In the genomic region with DNA sequence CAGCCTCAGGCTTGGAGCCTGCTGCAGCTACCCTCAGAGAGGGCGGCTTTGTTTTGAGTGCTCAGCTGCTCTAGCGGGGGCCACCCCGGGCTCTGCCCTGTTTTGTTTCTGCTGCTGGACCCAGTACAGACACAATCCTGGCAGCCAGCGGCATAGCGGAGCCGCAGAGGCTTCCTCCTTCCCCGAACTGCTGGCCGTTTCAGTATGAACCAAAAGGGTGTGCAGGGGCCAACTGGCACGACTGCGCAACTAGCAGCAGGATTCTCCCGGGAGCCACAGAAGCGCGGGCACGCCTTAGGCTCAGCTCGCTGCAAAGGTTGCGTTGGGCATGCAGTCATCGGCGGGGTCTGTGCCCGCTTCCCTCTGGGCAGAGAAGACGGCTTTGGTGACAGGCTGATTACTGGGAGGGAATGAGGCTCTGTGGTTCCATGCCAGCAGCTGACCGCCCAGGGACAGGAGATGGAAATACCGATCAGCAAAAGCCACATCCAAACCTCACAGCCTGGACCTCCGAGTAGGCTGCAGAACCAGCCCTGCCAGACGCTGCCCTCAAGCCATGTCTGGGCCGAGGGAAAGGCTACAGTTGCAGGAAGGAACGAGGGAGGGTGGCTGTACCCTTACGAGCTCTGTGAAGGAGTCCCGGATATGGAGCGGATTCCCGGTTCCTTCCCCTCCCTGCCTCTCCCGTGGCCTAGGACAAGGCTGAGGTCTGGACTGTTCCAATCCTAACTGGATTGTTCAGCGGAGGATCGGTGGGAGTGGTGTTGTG, we compare ENCODE assay signal across 9 mouse cellular contexts. TPM values are rescaled to one million over a fixed set of nuclear protein-coding genes. Genes with fewer than 3 reads are reported as not detected.
A peak's percentile ranks its signal among the peaks of the same experiment; 100 is the strongest.
DNase-seq lines count a peak whose midpoint lies in the region; ATAC-seq and TF ChIP-seq lines count a peak whose summit lies in the region.
"Had no signal": no experiment of that assay in that cellular context is flagged by ENCODE, and none has a peak within 500 bp of the region (broad histone marks: within the 10 kb centered on the region; RNA-seq: fewer than 3 reads in every experiment).

No protein-coding gene starts in this region.

- peak overlapping the region; percentile 66; the same call in 1 of the 2 replicates for H3K27ac ChIP-seq in forebrain, embryonic 10.5 days
- peak overlapping the region; percentile 8 for H3K27ac ChIP-seq in heart, postnatal 0 days (ENCODE audit: low read depth)
- no peak overlapping the region for H3K27ac ChIP-seq in midbrain, embryonic 13.5 days

- peak overlapping the region; percentile 55 for H3K4me2 ChIP-seq in heart, postnatal 0 days (ENCODE audit: low read depth, low read length)
- H3K4me2 ChIP-seq in midbrain, embryonic 13.5 days (replicated peaks), result 0 out of 2 replicates have a peak overlapping the region, but pooled peaks have one; percentile 1

- no peak for TF ChIP-seq CTCF in heart, postnatal 0 days (IDR thresholded peaks at IDR 0.05; ENCODE audit: low read depth)

- H3K9me3 ChIP-seq in forebrain, embryonic 10.5 days, result no peaks in the 10 kb centered on the region
- no peaks in the 10 kb centered on the region for H3K9me3 ChIP-seq in heart, postnatal 0 days (replicated peaks; ENCODE audit: control insufficient read depth, low read length)
- H3K9me3 ChIP-seq in midbrain, embryonic 13.5 days, result no peaks in the 10 kb centered on the region
- H3K9me3 ChIP-seq: megakaryocyte, embryonic 14.5 days had no signal

- 83% methylated on average over 33 of the region's 33 CpGs for WGBS in forebrain, embryonic 10.5 days
- 63% methylated on average over 33 of the region's 33 CpGs for WGBS in heart, postnatal 0 days
- 79% methylated on average over 33 of the region's 33 CpGs for WGBS in midbrain, embryonic 13.5 days

- DNase-seq in ZHBTc4 (ENCODE audit: low read depth, low spot score), result peak; percentile 77
- DNase-seq in adrenal gland, postnatal 36 days, result peak; percentile 45 to 69
- no peak for DNase-seq in forebrain, embryonic 10.5 days (ENCODE audit: extremely low spot score, low spot score)
- peak; percentile 30 for DNase-seq in heart, postnatal 0 days (ENCODE audit: low spot score)
- peak; percentile 7 to 21 for DNase-seq in left cerebral cortex, adult 8-10 months (ENCODE audit: low spot score in 2 of 2)
- DNase-seq in spleen, postnatal 14 days (ENCODE audit: low spot score in 2 of 2), result no peak
- DNase-seq in spleen, postnatal 4 days (ENCODE audit: low spot score in 2 of 2), result no peak

- H3K4me3 ChIP-seq in forebrain, embryonic 10.5 days, result no peak overlapping the region
- peak overlapping the region; percentile 22 for H3K4me3 ChIP-seq in heart, postnatal 0 days (ENCODE audit: low read depth, low read length)
- H3K4me3 ChIP-seq in midbrain, embryonic 13.5 days (replicated peaks), result no peak overlapping the region
- H3K4me3 ChIP-seq: megakaryocyte, embryonic 14.5 days had no signal

- peak; percentile 41; the same call in 1 of the 2 replicates for ATAC-seq in heart, postnatal 0 days (ENCODE audit: insufficient read depth, low read depth)
- peak; percentile 51; the same call in 1 of the 2 replicates for ATAC-seq in midbrain, embryonic 13.5 days

- TF ChIP-seq EP300 in heart, postnatal 0 days (IDR thresholded peaks at IDR 0.05; ENCODE audit: low read depth), result no peak

- no peak overlapping the region for H3K9ac ChIP-seq in heart, postnatal 0 days (replicated peaks; ENCODE audit: low read depth, low read length)
- H3K9ac ChIP-seq in midbrain, embryonic 13.5 days (replicated peaks), result no peak overlapping the region

- H3K36me3 ChIP-seq in forebrain, embryonic 10.5 days (replicated peaks), result peaks cover 92% of the 10 kb centered on the region
- no peaks in the 10 kb centered on the region for H3K36me3 ChIP-seq in heart, postnatal 0 days (replicated peaks; ENCODE audit: control insufficient read depth, insufficient read depth, low read length)
- no peaks in the 10 kb centered on the region for H3K36me3 ChIP-seq in midbrain, embryonic 13.5 days

- no peaks in the 10 kb centered on the region for H3K27me3 ChIP-seq in forebrain, embryonic 10.5 days (ENCODE audit: poor library complexity, severe bottlenecking)
- no peaks in the 10 kb centered on the region for H3K27me3 ChIP-seq in heart, postnatal 0 days (ENCODE audit: control insufficient read depth, insufficient read depth, low read length)
- H3K27me3 ChIP-seq in midbrain, embryonic 13.5 days, result no peaks in the 10 kb centered on the region
- H3K27me3 ChIP-seq: megakaryocyte, embryonic 14.5 days had no signal

- peaks cover 75% of the 10 kb centered on the region for H3K4me1 ChIP-seq in forebrain, embryonic 10.5 days
- 0 out of 2 replicates have a peak, but pooled peaks cover 8% of the 10 kb centered on the region for H3K4me1 ChIP-seq in heart, postnatal 0 days (ENCODE audit: control insufficient read depth, insufficient read depth)
- H3K4me1 ChIP-seq in midbrain, embryonic 13.5 days (replicated peaks), result peaks cover 15% of the 10 kb centered on the region

RNA-seq across cellular contexts. Expression of a gene that starts 47.7 kb away (rescaled TPM):
- 1 to 10 TPM; 4.4 to 5.2 TPM for total RNA-seq in adrenal gland, postnatal 36 days (2021)
- 115 and 117 TPM in 2 replicates for polyA plus RNA-seq in forebrain, embryonic 10.5 days (2016; fragmentation: Nextera tagmentation; extraction: Ambion mirVana)
- 0.77 and 1.0 TPM in 2 replicates for total RNA-seq in heart, postnatal 0 days (2014; rRNA removed; ENCODE audit: low replicate concordance)
- polyA plus RNA-seq in heart, postnatal 0 days (2015; fragmentation: Nextera tagmentation; extraction: Ambion mirVana), result 0.53 and 0.63 TPM in 2 replicates
- under 1 TPM; 0.19 to 0.38 (median 0.23) TPM for total RNA-seq in left cerebral cortex, adult 8-10 months (2022)
- polyA plus RNA-seq in midbrain, embryonic 13.5 days (2015; fragmentation: Nextera tagmentation; extraction: Ambion mirVana), result 3.6 and 4.2 TPM in 2 replicates

Comparison
In these comparisons a context has a peak if more than half of its experiments do, and no peak if none do; other contexts are left out.
1. DNase-seq: peak in ZHBTc4 (single experiment), adrenal gland, postnatal 36 days (2 of 2), heart, postnatal 0 days (single experiment) and left cerebral cortex, adult 8-10 months (2 of 2); none in forebrain, embryonic 10.5 days (single experiment), spleen, postnatal 14 days (0 of 2) and spleen, postnatal 4 days (0 of 2).